Mouse (Mus musculus): ENCODE data around the gene Lbhd2. TPM values are rescaled to one million over a fixed set of nuclear protein-coding genes. Genes with fewer than 3 reads are reported as not detected.

Gene Lbhd2
- polyA plus RNA-seq, 1 experiment, result 0.10 TPM

DNA sequence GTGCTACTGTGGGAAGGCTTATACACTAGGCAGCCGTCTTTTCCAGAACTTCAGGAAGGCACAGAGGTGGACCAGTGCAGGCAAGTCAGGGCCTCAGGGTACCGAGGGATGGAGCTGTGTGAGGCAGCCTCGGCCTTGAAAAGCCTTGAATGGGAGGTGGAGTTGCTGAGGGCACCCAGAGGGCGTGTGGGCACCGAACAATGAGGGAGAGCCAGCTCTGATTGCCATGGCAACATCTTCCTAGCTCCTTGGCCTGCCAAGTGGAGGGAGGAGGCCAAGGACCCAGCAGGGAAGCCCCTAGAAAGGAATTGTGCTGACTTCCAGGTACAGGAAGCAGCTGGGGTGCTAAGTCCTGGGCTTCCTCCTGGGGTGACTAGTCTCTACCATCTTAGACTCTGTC lies 3.0 kb downstream of the Lbhd2 start:
- DNase-seq (ENCODE audit: low spot score), result no peak

DNA sequence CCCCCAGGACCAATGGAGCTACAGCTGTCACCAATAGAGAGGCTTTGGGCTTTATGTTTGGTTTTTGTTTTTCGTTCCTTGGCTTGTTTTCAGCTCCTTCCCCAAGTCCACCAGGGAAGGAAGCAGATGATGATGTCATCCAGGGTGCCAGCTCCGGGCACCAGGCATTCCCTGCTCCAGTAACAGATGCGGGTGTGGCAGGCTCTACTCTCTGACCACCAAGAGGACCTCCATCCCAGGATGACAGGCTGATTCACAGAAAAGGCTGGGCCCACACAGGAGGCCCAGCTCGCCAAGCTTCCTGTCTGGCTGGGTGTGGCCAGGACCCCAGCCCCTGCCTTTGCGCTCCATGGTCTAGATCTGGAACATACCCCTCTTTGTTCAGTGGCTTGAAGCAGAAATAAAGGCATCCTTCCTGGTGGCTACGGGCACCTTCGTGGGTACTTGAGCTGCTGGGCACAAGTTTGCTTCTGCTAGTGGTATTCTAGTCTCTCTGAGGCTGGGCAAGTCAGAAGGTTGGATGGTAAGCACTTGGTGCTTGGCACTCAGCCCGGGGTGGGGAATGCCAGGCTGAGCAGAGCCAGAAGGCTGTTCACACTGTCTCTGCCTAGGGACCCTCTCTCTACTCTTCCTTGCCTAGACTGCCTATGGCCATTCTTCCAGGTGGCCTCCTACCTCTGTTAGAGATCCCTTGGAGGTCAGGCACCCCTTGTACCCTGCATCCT lies 5.2 kb downstream of the Lbhd2 start:
- DNase-seq (ENCODE audit: low spot score), result no peak

DNA sequence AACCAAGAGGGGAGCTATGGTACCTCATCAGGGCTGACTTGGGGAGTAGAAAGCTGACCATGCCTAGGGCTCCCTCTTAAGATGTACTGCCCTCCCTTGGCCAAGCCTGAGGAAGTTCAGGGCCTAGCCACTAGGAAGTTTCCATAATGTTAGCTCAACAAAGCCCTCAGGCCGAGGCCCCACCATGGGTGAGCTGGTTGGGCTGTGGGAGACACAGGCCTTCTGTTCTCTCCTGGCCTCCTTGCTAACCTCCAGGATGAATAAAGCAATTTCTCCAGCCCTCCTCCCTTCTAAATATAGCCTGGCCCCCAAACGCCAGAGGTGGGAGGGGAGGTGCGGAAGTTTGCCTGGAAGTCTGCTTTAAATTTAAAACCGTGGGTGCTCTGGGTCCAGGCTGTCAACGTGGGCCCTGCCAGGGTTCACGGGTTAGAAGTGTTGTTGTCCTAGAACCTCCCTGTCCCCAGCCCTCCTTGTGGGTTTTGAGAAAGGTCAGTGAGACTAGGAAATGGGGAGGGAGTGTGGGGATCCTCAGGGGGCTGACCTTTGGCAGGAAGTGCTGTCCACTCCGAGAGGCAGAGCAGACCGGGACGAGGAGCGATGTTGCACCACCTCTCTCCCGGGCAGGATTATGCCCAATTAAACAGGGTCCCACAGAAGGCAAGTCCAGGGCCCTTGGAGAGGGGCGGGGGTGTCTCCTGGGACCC lies 6.1 kb downstream of the Lbhd2 start:
- DNase-seq (ENCODE audit: low spot score), result no peak

DNA sequence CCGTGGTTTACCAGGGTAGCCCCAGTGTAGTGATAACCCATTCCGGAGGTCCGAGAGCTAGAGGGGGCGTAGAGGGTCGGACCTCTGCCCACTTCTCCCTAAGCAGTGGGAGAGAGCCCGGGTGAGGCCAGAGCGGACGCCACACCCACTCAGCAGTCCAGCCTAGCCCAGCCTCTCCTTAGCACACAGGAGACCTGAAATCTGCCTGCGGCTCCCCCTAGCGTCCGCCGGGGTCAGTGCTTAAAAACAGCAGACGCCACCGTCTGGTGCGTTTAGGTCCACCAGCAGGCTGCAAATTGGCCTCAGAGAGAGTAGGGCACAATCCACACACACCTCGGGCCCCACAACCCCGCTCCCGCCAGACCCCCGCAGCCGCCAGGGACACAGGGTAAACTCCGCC lies 6.7 kb downstream of the Lbhd2 start:
- DNase-seq (ENCODE audit: low spot score), result peak; percentile 82

DNA sequence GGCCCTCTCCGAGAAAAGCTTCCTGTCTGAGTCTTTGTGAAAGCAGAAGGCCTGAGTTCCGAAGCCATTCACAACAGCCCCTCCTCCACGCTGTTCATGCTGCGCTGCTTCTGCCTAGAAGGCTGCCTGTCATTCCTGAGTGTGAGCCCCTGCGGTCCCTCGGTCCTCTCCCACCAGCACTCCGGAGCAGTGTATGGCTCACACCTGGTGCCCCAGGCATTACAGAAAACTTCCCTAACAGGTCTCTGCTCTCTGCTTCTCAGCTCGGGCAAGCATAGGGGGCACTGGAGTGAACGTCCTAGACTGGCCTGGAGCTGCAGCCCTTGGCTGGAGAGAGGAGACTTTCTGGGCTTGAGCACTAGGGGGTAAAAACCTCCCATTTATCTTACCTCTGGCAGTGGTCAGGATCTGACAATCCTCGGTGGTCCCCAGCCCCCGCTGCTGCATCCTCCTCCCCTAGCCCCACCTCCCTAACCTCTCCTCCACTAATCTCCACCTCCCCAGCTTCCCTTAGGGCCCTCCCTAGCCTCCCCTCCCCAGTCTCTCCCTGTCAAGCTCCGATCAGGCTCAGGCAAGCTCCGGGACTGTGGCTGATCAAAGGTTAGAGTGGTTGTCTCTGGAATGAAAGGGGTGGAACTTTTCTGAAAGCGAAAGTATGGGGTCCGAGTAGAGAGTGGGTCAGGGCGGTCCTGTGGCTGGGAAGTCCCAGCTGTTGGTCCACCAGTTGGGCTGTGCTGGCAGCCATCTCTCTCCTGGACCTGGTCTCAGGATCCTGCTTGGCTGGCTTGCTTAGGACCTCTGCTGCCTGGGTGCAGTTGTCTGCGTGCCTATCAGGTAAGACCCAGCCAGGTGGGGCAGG lies 10.5 kb downstream of the Lbhd2 start, which contains the start of gene Exoc3l4:
Exoc3l4 (plus strand) TSS at position 97 of the 859 bp plus-strand sequence.
- no peak for DNase-seq (ENCODE audit: low spot score)

DNA sequence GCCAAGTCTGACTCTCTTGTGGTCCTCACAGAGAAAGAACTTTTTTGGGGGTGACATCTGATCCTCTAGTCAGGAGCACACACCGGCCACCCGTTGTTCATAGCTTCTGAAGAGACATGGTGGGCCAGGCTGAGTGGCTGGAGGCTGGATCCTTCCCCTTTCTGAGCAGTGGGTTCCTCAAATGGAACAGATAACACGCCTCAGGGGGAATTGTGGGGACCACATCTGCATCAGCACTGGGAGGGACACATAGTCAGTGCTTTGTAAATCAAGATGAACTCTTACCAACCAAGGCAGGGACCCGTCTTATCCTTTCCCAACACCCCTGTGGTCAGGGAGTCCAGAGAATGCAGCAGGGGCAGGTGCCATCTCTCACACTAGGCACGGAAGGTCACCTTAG lies 13.3 kb downstream of the Lbhd2 start:
- DNase-seq (ENCODE audit: low spot score), result no peak

DNA sequence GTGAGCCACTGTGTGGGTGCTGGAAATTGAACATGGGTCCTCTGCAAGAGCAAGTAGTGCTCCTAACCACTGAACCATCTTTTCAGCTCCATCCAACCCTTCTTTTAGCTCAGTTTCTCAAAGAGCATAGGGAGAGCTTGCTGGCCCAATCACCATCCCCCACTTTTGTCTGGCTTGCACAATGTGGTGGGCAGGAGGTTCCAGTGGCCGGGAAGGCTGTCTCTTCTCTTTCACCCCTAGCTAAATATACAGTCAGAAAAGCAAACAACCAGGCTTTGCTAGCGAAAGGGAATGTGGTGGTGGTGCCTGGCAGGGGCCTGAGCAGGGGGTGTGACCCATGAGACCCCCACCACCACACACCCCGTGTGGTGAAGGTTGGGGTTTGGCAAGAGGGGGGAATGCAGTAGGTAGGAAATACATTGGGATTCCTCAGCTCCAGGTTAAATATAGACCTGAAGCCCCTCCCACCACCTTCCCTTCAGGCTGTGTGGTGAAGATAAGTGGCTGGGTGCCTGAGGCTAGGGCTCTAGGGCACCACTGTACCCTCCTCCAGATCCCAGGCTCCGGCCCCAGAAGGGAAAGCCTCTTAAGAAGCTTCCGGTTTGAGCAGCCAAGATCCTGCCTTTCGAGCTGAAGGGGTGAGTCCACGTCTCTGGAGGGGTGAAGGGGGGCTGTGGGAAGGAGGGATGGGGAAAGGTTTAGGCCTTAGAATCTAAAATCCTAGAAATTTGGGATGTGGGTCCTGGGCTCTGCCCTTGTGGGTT lies 14.5 kb downstream of the Lbhd2 start:
- no peak for DNase-seq (ENCODE audit: low spot score)

DNA sequence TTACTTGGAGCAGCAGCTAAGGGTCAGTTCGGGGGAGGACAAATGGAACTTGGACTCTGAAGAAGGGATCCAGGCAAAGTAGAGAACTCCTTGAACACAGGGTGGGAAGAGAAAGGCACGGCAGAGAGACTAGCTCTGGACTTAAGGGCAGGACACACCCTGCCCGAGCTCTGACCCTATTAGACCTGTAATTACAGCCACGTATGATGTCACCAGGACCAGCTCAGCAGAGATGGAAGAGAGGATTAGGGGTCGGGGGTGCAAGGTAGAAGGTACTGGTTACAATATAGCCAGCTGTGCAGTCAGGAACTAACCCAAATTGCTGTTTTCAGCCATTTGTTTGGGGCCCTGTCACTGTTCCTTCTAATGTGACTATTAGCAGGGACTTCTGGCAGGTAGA lies 16.2 kb downstream of the Lbhd2 start:
- DNase-seq (ENCODE audit: low spot score), result no peak

DNA sequence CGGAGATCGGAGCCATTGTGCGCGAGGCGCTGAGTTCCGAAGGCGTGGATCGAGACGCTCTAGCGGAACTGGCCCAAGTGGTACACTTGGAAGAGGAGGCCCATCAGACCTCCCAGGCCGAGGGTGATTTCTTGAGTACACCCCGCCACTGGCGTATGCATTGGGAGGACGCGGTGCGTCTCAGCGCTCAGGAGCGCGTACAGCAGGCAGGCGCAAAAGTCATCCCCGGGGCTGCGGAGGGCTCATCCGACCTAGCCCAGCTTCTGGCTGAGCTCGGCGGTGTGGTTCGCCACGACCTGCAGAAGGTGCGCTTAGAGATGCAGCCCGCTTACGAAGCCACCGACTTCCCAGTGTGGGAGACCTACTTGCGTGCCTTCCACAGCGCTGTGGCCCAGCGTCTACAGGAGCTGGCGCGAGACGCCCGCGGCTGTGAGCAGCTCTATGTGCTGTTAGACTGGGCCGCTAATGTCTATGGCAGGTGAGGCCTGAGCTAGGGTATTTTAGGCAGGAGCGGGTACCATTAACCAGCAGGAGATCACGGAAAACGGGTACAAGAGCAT lies 17.0 kb downstream of the Lbhd2 start:
- no peak for DNase-seq (ENCODE audit: low spot score)

DNA sequence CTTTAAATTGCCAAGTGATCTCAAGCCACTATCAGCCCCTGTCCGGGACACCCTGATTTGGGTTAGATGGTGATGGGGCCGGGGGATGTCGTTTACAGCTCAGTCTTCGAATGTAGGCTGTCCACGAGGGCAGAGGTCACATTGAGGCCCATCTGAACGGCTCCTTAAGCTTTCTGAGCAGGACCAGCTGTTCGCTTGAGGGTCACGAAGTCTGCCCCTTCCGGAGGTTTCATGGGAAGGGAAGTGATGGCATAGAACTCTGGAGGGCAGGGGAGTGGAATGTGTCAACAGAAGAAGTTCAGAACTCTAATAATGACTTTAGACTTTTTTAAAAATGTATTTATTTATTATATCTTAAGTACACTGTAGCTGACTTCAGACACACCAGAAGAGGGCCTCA lies 17.9 kb downstream of the Lbhd2 start:
- no peak for DNase-seq (ENCODE audit: low spot score)

DNA sequence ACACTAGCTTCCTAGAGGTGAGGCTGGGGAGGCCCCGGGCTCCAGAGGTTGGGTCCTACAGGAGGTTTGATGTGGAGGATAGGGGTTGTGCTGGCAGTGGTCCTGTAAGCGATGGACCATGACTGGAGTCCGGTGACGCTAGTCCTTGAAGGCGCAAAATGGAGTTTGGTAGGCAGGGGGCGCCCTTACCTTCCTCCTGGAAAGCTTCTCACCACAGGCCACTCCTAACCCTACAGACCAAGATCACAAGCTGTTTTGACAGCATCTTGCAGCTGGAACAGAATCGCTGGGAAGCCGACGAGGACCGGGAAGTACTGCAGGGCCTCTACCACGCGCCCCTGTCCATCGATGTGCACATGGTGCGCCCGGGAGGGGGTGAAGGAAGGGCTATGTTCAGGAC lies 18.6 kb downstream of the Lbhd2 start:
- DNase-seq (ENCODE audit: low spot score), result peak; percentile 78

DNA sequence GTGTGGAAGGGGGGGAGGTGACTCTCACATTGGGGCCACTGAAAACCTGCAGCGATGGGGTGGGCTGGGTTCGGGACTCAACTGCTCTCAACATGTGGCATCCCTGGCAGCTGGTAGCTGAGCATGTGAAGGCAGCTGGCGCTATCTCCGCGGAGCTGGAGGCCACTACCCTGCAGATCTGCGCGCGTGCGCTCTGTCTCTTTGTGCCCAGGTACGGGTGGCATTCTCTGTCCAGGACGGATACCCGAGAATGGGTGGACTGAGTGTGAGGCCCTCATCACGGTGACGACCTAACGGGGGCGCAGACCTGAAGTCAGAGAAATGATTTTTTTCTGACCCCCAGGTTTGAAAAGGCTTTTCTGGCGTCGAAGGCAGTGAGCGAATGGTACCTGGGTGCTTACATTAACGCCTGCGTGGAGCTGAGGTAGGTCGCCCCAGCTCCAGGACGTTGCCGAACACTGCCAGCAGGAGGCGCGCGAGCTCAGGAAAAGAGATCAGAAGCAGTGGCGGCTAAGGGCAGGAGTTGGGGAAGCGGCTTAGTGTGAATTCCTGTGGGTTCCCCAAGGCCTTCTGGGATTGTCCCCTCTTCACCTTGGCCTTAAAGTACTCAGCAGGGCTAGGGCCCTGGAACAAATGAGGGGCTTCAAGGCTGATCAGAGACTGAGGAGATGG lies 19.3 kb downstream of the Lbhd2 start:
- DNase-seq (ENCODE audit: low spot score), result peak; percentile 98

DNA sequence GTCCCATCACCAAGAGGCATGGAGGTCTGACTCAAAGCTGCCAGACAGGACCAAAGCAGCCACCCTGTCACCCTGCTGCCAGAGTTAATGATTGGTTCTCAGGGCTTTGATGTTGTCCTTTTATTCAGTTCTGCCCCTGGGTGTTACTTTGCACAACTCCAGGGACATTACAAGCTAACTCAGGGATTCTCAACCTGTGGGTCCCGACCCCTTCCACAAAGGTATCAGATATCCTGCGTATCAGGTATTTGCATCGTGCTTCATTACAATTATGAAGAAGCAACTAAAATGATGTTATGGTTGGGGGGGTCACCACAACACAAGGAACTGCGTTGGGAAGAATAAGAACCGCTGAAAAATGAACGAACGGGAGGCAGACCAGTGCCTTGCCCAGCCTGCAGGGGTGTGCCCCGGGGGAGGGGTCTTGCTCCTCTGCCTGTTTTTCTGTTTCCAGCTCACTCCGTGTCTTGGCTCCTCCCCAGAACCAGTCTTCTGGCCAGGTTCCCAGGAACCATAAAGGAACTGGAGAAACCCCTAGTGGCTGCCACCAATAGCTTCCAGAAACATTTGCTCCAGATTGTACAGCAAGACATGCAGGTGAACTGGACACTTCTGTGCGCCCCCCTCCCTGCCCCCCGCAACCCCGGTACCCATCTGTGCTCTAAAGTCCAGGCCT lies 21.0 kb downstream of the Lbhd2 start:
- no peak for DNase-seq (ENCODE audit: low spot score)

DNA sequence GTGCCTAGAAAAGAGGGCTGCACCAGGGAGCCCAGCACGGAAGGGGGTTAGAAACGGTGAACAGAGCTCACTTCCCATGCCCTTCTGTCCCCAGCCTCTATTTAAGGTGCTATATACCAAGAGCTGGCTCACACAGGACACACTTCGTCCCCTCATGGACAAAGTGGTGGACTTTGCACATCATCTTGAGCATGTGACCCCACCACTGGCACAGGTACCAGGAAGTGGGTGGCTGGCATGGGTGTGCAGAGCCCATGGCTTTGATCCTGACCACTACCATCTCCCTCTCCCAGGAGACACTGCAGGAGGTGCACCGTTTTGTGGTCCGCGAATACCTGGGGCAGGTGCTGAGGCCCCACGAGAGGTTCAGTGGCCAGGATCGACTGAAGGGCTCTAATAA lies 21.8 kb downstream of the Lbhd2 start:
- DNase-seq (ENCODE audit: low spot score), result no peak

DNA sequence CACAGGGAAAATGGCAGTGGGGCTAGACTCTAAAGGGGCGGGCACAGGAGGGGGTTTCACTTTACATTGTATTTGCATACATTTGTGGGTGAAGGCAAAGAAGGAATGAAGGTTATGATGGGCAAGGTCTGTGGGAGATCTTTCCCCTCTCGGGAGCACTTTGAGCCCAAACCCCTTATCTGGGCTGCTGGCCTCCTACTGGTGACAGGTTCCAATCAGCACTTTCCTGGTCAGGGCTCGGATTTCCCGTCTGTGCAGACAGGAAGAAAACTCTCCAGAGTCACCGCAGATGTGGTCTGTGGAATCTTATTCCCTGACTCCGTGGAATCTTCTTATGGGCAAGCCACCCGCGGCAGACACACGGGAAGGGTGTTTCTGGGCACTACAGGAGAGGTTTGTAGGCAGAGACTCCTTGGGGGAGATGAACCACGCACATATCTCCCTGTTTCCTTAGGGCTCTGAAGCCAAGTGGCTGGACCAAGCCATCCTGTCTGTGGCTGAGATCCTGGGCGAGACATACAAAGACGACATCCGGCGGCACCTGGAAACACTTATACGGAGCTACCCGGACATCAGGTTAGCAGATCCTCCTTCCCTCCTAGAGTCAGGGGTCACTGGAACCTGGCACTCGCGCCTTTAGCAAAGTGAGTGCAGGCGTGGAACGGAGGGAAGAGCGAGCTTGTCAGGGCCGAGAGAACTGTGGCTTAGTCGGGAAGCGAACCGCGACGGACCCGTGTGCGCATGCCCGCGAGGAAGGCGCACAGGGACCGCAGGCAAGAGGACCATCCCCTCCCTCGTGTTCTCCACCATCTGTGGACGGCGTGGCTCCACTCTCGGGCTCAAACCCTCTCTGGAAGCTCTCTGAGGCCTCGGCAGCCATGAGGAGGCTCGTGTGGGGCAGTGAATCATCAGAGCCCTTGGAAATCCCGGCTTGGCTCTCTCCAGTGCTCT lies 22.6 kb downstream of the Lbhd2 start:
- DNase-seq (ENCODE audit: low spot score), result no peak

DNA sequence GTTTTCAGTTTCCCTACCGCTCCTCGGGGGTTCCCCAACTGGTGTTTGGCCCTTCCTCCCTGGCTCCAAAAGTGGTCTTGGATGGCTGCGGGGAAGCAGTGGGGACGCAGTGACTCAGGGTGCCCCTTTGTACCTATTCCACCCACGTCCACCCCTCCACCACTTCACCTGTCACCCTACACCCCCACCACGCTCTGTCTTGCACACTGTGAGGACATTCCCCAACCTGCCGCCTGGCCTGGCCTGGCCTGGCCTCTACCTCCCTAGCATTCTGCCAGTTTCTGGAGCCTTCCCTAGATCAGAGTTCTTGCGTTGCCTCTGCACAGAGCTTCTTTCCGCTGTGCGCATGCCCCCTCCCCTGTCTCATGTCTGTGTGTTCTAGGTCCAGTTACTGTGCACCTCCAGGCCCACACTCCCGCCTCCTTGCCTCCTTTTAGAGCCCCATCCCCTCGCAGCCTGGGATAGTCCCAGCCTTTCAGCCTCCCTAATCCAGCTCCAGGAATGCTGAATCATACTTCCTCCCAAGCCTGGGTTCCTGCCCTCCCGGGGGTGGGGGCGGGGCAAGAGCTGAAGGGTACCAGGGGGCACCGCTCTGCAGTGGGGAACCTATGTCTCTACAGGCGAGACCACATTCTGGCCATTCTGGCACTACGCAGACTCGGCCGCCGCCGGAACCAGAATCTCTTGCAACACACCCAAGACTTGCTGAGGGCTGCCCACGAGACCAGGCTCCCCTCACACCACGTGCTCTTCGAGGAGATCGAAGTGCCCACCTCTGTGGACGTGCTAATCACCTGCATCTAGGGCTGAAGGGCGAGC lies 23.6 kb downstream of the Lbhd2 start:
- no peak for DNase-seq (ENCODE audit: low spot score)

DNA sequence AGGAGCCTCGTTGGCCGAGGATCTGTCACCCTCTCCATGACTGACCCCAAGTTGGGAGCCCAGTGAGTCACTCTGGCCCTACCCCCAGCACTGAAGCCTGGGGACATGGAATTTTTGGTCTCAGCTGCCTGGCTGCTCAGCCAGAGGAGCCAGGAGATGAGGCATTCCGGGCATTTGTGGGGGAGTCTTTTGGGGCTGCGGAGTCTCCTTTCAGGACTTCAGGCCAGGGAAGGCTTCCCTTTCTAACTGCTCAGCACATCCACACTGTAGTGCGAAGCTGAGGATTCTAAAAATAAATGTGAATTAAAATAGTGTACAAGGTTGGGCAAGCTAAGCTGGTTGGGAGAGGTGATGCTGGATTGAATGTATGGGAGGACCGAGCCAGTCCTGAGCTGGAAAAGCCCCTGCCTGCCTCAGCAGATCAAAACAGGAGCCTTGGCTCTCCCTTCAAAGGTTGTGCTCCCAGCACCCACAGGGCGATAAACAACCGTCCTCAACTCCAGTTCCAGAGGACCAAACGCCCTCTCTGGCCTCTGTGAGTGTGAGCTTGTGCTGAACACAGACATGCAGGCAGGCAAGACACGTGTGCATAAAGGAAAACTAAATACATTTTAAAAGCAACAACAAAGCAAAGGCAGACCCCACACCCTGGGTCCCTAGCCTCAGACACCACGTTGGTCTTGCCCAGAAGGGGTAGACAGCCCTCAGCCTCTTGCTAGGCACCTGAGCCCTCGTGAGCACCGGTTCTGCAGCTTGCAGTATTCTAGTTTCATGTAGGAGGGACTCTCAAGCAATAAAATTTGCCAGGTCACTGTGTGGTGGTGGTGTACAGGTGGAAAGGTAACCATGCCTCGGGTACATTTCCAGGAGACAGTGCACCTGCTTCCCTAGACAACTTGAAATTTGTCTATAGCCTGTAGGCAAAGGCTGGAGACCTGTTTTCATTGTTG lies 24.5 kb downstream of the Lbhd2 start:
- DNase-seq (ENCODE audit: low spot score), result no peak
